Mouse (Mus musculus) megakaryocyte, embryonic 14.5 days (primary cell): ENCODE measurements at regions not wholly inside any gene's neighbourhood (a gene's known extent, or its start where the extent isn't known, plus 50 kb on each side); places are given as distances from the start of the nearest gene placed in this dataset.

Experiments
- FLI1 ChIP-seq: IDR thresholded peaks from 2 replicates; pipeline ENCODE4 v1.6.1; 2012; ENCODE audit warnings: low read length, inconsistent platforms, mixed read lengths
- GATA1 ChIP-seq: IDR thresholded peaks from 3 replicates; pipeline ENCODE4 v1.6.1; 2012; ENCODE audit warnings: mixed read lengths, low read length, inconsistent platforms, borderline replicate concordance

- TF ChIP-seq GATA1 (no peak), FLI1 (no peak)
Observed at GRCm38 (mm10) chr4:99574984-99575383, 81.1 kb upstream of the Foxd3 start.
